Mouse (Mus musculus) left cerebral cortex, postnatal 25 days (tissue): ENCODE data around the gene Ttc26. TPM values are rescaled to one million over a fixed set of nuclear protein-coding genes. Genes with fewer than 3 reads are reported as not detected.
"Not testable (repeated sequence)": the region's sequence is repeated elsewhere in the genome, so short reads cannot be mapped to it uniquely, and the experiment has no call there.

Source experiments
- DNase-seq, 2 experiments: peaks; one replicate each; pipeline ENCODE4 v3.0.0; 2022; ENCODE audit warnings: low spot score in 2 of 2, mixed read lengths in 1 of 2
- intact Hi-C: fragments of 180-260 bp; cut with DNase I; formaldehyde crosslinking; loops from one replicate; pipeline ENCODE4 v1.15.1; 2025
- total RNA-seq, 2 experiments: library from RNA; stranded (reverse); gene quantifications; 2 replicates each; pipeline ENCODE4 v1.2.3; 2021

The Ttc26 gene
- total RNA-seq, 2 experiments from 2014 or later, result 12.0 to 13.0 TPM

DNA sequence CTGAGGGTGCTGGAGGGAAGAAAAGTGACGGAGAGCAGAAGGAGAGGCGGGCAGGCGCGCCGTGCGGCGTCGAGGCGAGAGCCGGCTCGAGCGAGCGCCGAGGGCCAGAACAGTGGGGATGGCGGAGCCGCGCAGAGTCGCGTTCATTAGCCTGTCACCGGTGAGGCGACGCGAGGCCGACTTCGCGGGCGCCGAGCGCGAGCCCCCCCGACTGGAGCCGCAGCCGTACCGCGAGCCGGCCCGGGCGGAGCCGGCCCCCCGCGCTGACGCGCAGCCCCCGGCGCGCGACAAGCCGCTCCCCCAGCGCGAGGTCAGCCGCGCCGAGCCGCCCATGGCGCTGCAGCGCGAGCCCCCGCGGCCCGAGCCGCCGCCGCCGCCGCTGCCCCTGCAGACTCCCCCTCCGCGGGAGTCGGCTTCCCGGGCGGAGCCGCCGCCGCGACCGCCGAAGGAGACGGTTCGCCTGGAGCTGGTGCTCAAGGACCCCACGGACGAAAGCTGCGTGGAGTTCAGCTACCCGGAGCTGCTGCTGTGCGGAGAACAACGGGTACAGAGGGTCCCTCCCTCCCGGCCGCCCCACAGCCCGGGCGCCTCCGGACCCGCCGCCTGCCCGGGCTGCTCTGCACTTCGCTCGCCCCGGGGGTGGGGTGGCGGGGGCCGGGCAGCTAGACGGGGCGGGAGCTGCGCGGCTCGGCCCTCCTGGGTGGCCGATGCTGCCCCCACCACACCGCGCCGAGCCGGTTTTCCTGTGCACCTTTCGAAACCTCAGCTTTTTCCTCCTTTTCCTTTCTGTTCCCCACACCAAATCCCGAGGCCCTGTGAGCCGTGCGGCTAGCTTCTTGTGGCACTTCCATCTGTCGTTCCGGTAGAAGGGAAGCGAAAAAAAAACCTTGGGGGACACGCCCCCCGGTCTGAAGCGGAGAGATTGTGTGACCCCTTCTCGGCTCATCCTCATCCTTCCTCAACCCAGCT is 53.1 kb downstream of the Ttc26 start:
- peak; percentile 52 to 69 for DNase-seq
- intact Hi-C loops, result loop anchor here (5.0 kb wide), 1 partner anchor 98 kb away; the partner anchor contains the start of gene Fmc1

DNA sequence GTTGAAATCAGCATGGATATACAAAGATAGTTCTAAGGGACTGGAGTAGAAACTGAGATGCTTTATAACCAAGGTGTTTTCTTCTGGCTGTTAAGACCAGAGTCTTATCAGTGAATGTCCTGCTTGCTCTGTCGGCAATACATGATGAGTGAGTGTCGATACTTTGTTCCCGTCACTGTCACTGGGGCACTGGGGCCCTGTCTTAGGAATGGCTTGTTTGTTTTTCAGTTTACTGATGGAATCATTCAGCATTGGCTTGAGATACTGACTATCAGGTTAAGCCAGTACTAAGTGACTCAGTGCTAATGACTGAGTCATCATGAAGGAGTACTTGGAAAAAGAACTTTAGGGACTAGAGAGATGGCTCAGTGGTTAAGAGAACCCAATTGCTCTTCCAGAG is 62.6 kb downstream of the Ttc26 start:
- intact Hi-C loops, result no loop called here

DNA sequence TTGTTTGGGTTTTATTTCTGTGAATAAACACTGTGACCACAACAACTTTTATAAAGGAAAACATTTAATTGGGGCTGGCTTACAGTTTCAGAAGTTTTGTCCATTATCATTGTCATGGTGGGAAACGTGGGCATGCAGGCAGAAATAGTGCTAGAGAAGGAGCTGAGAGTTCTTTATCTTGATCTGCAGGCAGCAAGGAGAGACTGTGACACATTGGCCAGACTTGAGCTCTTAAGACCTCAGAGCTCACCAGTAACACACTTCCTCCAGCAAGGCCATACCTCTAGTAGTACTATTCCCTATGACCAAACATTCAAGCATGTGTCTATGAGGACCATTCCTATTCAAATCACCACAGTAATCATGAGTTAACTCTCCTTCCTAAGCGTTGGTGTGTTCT is 67.0 kb downstream of the Ttc26 start:
- intact Hi-C loops, result no loop called here
- no peak for DNase-seq

More for the DNA sequence above, 62.6 kb downstream of the Ttc26 start:
- DNase-seq, result no peak

DNA sequence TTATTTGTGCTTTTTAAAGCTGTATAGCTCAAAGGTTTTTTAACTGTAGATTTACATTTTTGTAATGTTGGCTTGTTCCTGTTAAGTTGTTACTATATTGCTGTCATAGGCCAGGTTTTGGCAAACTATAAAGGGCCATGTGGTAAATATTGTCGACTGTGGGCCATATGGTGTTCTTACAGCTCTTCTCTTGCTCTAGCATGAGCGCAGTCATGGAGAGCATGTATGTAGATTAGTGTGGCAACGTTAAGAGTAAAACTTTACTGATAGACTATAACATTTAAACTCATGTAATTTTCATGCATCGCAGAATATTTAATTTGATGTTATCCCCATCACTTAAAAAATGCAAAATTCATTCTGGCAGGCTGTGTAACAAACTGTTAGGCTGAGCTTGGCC is 71.8 kb downstream of the Ttc26 start:
- DNase-seq, result no peak

DNA sequence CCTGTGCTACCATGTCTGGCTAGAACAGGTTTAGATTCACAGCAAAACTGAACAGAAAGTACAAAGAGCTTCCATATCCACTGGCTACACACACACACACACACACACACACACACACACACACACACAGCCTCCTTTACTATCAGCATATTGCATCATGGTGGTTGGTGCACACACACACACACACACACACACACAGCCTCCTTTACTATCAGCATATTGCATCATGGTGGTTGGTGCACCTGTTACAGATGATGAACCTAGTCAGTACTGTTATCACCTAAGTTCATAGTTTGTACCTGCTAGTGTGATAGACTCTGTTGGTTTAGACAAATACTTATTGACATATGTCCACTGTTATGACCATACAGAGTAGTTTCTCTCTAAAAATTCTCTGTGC is 75.2 kb downstream of the Ttc26 start:
- intact Hi-C loops, DNase-seq: not testable (repeated sequence)

More for the DNA sequence above, 71.8 kb downstream of the Ttc26 start:
- intact Hi-C loops, result no loop called here

DNA sequence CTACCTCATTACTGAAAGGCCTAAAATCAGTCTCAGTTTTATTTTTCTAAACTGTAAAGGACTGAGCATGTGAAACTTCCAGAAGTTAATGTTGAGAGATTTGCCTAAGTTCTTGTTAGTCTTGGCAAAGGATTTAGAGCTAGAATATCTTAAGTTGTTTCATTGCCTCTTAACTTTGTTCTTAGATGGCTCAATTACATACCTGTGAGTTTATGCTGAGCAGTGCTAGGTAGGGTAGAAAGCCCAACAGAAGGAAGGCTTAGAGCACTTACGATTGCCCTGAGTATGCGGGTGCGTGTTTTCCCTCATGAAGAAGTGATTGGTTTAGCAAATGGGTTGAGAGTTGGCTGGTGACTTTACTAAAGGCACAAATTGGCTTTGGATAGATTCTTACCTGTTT is 76.8 kb downstream of the Ttc26 start:
- no peak for DNase-seq
- intact Hi-C loops, result no loop called here

DNA sequence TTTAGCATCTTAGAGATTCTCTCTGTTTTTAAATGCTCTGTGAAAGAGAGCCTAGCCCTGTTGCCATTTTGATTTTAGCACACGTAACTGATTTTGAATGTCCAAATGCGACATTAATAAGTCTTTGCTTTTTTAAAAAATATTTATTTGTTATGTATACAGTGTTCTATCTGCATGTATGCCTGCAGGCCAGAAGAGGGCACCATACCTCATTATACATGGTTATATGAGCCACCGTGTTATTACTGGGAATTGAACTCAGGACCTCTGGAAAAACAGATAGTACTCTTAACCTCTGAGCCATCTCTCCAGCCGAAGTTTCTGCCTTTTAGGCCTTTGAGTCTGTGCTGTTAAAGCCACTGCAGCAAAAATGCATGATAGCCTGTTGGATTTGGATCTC is 88.3 kb downstream of the Ttc26 start:
- intact Hi-C loops, result no loop called here
- DNase-seq, result no peak

Other genes with a start within 250 kb of the Ttc26 start
- 10 to 100 TPM; 41.4 to 48.7 TPM for gene D630045J12Rik, start 127.5 kb upstream of the Ttc26 start, total RNA-seq
- 1 to 10 TPM; 3.1 TPM for gene Zc3hav1l, start 82.2 kb upstream of the Ttc26 start, total RNA-seq
- gene Zc3hav1, start 26.9 kb upstream of the Ttc26 start, total RNA-seq, result 1 to 10 TPM; 2.5 to 2.6 TPM
- gene Ubn2, start 52.5 kb downstream of the Ttc26 start, total RNA-seq, result 10 to 100 TPM; 40.0 to 51.6 TPM
- 10 to 100 TPM; 52.8 to 55.1 TPM for gene Fmc1, start 152.0 kb downstream of the Ttc26 start, total RNA-seq
- gene Luc7l2, start 169.9 kb downstream of the Ttc26 start, total RNA-seq, result 100 to 1,000 TPM; 154 to 171 TPM